Mouse (Mus musculus) CD4-positive, CD25-positive, alpha-beta regulatory T cell, adult 2 months (primary cell): ENCODE results near the gene Adpgk.
"Not testable (repeated sequence)": the region's sequence is repeated elsewhere in the genome, so short reads cannot be mapped to it uniquely, and the experiment has no call there.

Experiments
- DNase-seq: peaks from one replicate; pipeline ENCODE4 v3.0.0-alpha.2; 2012; ENCODE audit warnings: low read depth, low spot score

Adpgk gene

DNA sequence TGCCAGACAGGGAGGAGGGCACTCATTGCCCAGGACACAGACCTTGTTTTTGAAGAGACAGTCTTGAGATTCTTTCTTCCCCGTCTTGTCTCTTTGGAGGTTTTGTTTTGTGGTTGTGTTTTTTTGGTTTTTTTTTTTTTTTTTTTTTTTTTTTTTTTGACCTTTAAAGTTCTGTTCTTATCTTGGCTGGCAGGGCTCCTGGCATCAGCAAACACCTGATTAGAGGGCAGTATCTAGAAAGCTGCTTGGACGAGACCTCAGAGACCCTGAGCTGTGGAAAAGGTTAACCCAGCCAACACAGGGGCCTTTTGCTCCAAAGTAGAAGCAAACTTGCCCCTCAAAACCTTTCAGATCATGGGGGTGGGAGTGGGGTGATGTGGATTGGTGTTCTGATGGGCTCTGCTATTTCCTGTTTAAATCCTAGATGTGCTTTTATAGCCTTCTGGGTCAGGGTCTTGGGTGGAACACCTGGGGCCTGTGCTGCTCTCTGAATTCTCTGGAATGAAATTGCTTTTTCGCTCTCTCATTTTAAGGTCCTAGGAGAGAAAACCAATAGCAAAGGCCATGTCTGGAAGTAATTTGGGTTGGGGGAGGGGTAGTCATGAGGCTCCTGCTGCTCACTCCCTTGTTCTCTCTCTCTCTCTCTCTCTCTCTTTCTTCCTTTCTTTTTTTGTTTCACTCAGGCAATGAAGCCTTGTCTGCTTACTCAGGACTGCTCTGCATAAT is 2.5 kb upstream of the Adpgk start:
- no peak for DNase-seq

DNA sequence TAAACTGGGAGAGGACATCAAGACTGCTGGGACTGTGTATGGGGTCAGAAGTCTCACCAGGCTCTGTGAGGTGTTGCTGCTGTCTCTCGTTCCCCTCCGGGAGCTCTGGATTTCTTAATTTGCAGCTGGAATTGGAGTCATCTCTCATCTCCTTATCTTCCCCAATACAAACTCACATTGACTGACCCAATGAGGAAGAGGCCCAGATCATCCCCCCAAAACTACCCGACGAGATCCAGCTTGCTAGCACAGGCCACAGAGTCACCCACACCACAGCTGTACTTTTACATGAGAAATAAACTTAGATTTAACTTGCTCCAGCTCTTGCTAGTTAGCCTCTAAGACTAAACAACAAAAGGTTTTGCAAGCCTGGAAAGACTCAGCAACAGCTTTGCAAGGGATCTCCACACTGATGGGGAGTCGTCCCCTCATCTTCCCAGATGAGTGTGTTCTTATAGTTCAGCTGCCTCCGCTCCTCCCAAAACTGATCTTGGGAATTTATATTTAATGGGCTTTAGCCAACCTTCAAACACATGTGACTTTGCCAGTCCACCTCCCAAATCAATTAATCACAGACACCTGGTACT is 1.7 kb upstream of the Adpgk start:
- DNase-seq, result no peak

DNA sequence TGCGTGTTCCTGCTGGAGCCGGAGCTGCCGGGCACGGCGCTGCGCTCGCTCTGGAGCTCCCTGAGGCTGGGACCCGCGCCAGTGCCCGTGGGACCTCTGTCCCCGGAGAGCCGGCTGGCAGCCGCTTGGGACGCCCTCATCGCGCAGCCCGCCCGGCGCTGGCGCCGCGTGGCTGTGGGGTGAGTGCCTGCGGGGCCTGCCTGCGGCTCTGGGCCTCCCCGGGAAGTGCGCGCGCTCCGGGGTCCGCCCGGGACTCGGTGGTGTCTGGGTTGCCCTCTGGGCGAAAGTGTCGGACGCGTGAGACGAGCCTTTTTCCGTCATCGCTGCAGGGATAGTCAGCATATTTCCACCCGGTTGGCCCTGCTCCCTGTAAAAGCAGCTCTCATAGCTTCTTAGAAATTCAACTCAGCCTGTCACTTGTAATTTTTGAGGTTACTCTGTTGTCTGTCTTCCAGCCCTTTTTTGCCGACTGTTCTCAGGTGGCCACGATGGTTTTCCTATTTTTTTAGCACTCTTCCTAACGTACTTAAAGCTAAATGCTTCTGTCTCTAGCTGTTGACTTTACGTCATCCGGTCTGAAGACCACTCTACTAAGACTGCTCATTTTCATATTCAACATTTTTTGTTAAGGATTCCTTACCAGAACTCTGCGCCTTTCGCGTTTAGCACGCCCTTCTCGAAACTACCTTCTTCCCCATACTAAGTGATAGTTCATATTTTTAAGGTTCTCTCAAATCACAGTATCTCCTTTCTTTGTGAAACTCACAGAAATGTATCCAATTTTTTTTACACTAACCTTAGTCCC is 532 bp downstream of the Adpgk start:
- DNase-seq, result no peak

DNA sequence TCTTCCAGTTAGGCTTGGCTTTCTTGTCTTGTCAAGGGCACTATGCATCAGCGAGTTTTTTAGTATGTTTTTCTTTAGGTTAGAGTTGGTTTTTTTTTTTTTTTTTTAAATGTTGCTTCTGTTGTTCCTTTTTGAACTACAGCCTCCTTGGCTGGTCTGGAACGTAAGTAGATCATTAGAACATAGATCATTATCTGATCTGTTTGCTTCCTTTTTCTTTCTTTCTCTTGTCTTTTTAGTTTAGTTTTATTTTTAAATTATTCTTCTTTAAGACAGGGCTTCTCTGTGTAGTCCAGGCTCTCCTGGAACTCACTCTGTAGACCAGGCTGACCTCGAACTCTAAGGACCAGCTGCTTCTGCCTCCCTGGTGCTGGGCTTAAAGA is 1.1 kb downstream of the Adpgk start:
- DNase-seq, result peak; percentile 23

DNA sequence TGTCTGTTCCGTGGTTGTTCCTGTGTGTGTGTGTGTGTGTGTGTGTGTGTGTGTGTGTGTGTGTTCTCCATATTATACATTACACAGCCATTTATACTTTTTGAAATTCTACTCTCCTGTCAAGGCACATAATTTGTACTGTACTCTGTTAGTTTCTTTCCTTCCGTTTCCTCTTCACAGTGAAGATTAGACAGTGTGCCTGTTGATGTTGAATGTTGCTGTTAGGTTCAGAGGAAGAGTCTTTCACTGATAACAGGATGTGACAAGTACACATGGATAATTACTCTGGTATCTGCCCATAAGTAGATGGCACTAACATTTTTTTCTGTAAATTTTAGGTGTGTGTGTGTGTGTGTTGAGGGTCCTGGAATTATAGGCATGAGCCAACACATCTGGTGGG is 5.1 kb downstream of the Adpgk start:
- peak; percentile 29 for DNase-seq

DNA sequence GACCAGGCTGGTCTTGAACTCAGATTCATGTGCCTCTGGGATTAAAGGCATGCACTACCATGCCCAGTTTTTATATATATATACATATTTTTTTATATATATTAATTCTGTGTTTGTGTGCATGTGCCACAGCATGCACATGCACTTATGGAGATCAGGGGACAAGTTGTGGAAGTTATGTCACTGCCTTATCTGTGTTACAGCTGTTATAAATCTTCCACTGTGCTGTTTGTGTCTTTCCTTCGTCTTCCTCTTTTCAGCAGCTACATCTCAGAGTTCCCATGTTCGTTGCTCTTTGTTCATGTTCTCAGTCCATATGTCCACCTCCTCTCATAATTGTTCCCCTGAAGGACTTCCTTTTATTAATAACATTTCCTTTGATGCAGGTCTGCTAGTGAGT is 16.5 kb downstream of the Adpgk start:
- no peak for DNase-seq

- no peak for DNase-seq
Measured at GRCm38 (mm10) chr9:59310582-59311283, 19.4 kb downstream of the Adpgk start.

- DNase-seq, result no peak
Measured at GRCm38 (mm10) chr9:59311284-59311670, 19.9 kb downstream of the Adpgk start.

DNA sequence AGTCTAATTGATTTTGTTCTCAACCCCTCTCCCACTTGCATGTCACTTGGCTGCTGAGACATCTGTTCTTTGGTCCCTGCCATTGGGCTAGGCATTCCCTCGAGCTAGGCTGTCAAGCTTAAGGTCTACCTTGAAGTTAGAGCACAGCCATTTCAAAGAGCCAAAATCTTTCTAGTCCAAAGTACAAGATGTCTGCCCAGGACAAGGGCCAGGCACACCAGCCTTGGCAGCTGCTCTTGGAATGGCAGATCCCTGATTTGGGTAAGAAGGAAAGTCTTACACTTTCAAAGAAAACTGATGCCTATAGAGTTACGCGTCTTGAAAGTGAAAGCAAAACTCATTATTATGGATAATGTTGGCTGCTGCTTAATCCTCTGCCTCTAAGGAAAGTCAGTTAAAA is 24.8 kb downstream of the Adpgk start:
- no peak for DNase-seq

- no peak for DNase-seq
Measured at GRCm38 (mm10) chr9:59324351-59324750, 33.0 kb downstream of the Adpgk start.

DNA sequence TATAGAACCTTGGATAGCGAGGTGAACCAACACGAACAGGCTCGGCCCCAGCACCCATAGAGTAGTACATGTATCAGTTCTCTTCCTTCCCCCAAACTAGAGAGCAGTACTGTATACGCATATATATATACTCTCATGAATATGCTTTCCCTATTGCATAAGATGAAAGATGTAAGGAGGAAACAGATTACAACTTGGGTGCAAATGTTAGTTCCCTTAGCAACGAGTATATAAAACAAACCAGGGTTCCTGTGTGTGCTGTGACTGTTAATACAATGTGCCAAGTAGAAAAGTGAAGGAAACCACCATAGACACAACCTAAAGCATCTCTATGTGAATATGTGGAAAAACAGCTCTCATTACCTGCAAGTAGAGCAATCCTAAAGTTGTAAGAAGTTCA is 38.7 kb downstream of the Adpgk start:
- DNase-seq, result no peak

DNA sequence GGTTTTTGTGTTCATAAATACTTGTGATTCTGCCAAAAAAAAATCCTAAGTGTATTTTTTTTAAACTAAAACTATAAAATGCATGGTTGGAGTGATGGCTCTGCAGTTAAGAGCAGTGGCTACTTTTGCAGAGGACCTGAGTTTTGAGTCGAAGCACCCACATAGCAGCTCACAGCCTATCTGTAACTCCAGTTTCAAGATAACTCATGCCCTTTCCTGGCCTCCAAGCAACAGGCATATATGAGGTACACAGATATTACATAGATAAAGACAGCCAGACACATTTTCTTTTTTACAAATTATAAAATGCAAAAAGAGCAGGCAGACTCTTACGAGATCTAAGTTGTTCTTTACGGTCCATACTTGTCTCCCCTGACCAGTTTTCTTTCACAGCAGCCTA is 45.2 kb downstream of the Adpgk start:
- DNase-seq, result no peak

GRCm38 (mm10) chr9:59337889-59338288 is 46.5 kb downstream of the Adpgk start:
- peak; percentile 9 for DNase-seq

GRCm38 (mm10) chr9:59338411-59338810 is 47.1 kb downstream of the Adpgk start:
- peak; percentile 52 for DNase-seq

DNA sequence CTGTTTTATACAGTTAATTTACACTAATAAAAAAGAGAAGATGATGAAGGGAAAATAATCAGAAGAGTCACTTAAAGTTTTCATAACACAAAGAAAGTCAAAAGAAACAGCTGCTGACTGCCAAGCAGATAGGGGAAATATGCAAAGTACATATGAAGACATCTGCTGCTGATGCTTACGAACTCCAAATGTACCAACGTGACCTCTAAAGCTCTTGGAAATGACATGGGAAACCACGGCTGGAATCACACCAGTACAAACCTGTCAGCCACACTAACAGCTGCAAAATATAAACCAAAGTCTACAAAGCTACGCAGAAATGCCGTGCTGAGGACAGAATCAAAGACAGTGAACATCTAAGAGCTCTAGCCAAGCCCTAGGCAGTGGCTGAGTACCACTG is 47.7 kb downstream of the Adpgk start:
- no peak for DNase-seq

- DNase-seq, result peak; percentile 73
Measured at GRCm38 (mm10) chr9:59340002-59340401, 48.6 kb downstream of the Adpgk start.

DNA sequence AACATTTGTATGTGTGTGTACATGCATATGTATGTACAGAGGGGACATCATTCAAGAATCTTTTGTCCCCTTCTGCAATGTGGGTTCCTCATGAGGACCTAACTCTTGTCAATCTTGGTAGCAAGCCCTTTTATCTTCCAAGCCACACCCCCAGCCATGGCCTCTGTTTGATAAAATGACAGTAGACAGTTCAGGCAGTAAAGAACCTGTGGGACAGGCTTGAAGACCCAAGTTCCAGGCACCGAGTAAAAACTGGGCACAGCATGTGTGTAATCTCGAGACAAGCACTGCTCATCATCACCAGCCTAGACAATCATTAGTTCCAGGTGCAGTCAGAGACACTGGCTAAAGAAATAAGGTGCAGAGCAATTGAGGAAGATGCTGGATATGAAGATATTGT is 54.8 kb downstream of the Adpgk start:
- no peak for DNase-seq

DNA sequence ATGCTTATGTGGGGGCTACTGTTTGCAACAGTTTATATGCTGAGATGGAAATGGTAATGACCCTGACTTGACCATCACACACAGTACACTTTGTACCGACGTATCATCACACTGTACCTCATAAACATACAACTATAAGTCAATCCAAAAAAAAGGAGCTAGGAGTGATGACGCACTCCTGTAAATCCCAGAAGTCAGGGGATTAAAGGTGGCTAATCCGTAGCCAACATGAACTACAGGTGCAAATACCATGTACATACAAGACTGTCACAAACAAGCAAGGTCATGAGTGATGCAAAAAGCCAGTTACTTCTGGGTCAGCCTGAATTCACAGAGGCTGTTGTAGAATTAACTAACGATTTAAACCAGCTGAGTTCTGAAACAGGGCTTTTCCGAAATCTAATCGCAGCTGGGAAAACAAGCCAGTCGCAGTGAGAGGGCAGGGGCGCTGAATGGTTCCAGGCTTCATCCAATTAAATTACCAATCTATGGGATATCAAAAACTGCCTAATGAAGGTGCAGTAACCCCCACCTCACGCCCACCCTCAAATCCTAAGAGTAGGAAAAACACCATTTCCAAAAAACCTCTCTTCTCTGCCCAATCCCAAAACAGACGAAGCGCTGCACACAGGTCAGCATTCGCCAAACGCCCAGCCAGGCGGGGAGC is 61.4 kb downstream of the Adpgk start:
- DNase-seq, result peak; percentile 5

- DNase-seq, result peak; percentile 90
Measured at GRCm38 (mm10) chr9:59353253-59353639, 61.9 kb downstream of the Adpgk start, which contains the start of gene Bbs4. TSS of gene Bbs4 (minus strand) at chr9:59353508.

- DNase-seq, result peak; percentile 9
Measured at GRCm38 (mm10) chr9:59358041-59358440, 66.7 kb downstream of the Adpgk start.

DNA sequence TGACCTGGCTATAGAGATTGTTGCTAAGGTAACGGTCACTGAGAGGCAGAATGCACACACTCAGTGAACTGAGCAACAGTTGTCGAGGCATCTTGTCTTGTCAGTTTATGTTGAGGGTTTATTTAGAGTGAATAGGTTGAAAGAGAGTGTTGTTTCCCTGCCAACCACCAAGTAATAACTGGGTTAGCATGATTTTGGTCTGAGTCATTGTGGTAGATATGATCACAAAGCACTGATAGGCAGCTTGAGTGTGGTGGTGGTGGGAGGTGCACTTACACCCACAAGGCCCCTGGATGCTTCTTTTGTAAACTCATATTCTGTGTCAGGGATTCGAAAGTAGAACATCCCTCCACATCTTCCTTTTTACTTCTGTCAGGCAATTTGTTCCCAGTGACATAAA is 69.1 kb downstream of the Adpgk start:
- not testable (repeated sequence) for DNase-seq

DNA sequence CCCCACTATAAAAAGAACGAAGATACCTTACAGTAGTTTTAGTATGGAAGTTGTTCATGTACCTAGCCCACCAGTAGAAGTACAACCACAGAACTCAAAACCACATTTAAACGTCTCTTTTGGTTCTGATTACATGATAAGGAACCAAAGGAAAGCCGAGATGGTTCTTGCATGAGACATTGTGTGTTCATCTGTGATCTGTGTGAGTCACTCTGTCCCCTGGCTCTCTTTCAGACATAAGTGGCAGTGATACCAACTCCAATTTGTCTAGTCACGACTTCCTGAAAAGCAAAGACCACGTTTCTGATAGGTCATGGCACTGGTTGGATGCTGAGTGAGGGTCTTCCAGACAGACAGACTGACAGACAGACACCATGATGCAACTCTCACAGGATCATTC is 77.9 kb downstream of the Adpgk start:
- no peak for DNase-seq
